Mouse (Mus musculus) cerebellum, adult 2 months (tissue): ENCODE data around the gene Baz1b.

ENCODE experiments used
- CTCF ChIP-seq: fragments of 200-500 bp; IDR thresholded peaks from 2 replicates; pipeline ENCODE4 v1.5.1; 2011; ENCODE audit warnings: low read depth, mild to moderate bottlenecking, control low read depth, low read length, moderate library complexity, borderline replicate concordance; ENCODE audit not compliant: insufficient read depth
- POLR2A ChIP-seq: fragments of 200-500 bp; IDR thresholded peaks from 2 replicates; pipeline ENCODE4 v1.6.1; 2011; ENCODE audit warnings: low read length, control low read depth, borderline replicate concordance; ENCODE audit not compliant: insufficient read depth

DNA sequence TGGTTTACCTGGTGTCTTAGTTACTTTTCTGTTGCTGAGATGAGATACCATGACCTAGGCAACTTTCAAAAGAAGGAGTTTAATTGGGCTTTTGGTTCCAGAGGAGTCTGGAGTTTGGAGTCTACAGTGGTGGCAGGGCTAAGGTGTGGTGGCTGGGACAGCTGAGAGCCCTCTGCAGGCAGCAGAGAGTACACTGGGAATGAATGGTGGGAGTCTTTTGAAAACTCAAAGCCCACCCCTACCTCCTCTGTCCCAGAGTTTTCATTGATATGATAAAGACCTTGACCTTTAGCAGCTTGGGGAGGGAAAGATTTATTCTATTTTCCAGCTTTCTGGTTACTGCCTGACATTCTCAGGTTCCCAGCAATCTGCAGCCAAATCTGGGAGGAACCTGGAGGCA is 12.0 kb upstream of the Baz1b start:
- no peak for TF ChIP-seq CTCF
- TF ChIP-seq POLR2A: no peak
